Mouse (Mus musculus): ENCODE measurements at regions not wholly inside any gene's neighbourhood (a gene's known extent, or its start where the extent isn't known, plus 50 kb on each side); places are given as distances from the start of the nearest gene placed in this dataset.

GRCm38 (mm10) chr12:65712304-65712703 is 487.0 kb downstream of the Wdr20rt start:
- H3K27ac ChIP-seq (replicated peaks; ENCODE audit: low read depth, low read length): no peak overlapping the region
- no peak for DNase-seq (ENCODE audit: low spot score)
- no peaks in the 10 kb centered on the region for H3K9me3 ChIP-seq (replicated peaks; ENCODE audit: control insufficient read depth, low read length)
- H3K4me1 ChIP-seq (ENCODE audit: control insufficient read depth, insufficient read depth, low read length): no peaks in the 10 kb centered on the region
- WGBS: 61% methylated on average over 2 of the region's 2 CpGs
- H3K4me2 ChIP-seq (ENCODE audit: low read depth, low read length): no peak overlapping the region
- no peak overlapping the region for H3K9ac ChIP-seq (replicated peaks; ENCODE audit: low read length)
- no peak for ATAC-seq (replicated peaks; ENCODE audit: insufficient number of reproducible peaks, low FRiP score, low TSS enrichment, low read depth)
- no peaks in the 10 kb centered on the region for H3K27me3 ChIP-seq (ENCODE audit: control insufficient read depth, insufficient read depth, low read length)
- no peaks in the 10 kb centered on the region for H3K36me3 ChIP-seq (replicated peaks; ENCODE audit: control insufficient read depth, insufficient read depth, low read depth, low read length)
- no peak overlapping the region for H3K4me3 ChIP-seq (ENCODE audit: low read depth, low read length)
